Mouse (Mus musculus) myocyte (in vitro differentiated cells): Measurements from ENCODE around the gene Nr0b1. TPM values are rescaled to one million over a fixed set of nuclear protein-coding genes. Genes with fewer than 3 reads are reported as not detected.

Experiments
- H3K27me3 ChIP-seq: one replicate; pipeline ENCODE4 v1.6.1; 2011; ENCODE audit not compliant: control insufficient read depth, insufficient read depth, insufficient read length
- H3K36me3 ChIP-seq: one replicate; pipeline ENCODE4 v1.6.1; 2011; ENCODE audit not compliant: control insufficient read depth, insufficient read depth
- H3K4me2 ChIP-seq: one replicate; pipeline ENCODE4 v1.6.1; 2011; ENCODE audit warnings: low read depth, control low read depth
- H3K4me3 ChIP-seq: one replicate; pipeline ENCODE4 v1.5.1; 2011; ENCODE audit warnings: mild to moderate bottlenecking, control low read depth, moderate library complexity
- H3K79me2 ChIP-seq: one replicate; pipeline ENCODE4 v1.6.1; 2011; ENCODE audit not compliant: control insufficient read depth, insufficient read depth
- H3ac ChIP-seq: one replicate; pipeline ENCODE4 v1.6.1; 2011; ENCODE audit not compliant: control insufficient read depth, insufficient read length
- CEBPB ChIP-seq: IDR thresholded peaks from 2 replicates; pipeline ENCODE4 v1.6.1; 2011; ENCODE audit warnings: mild to moderate bottlenecking, moderate library complexity; ENCODE audit not compliant: poor library complexity, insufficient read depth, severe bottlenecking
- E2F4 ChIP-seq: IDR thresholded peaks from one replicate; pipeline ENCODE4 v1.6.1; 2011; ENCODE audit warnings: mild to moderate bottlenecking, control low read depth, moderate library complexity; ENCODE audit not compliant: insufficient read depth
- MAX ChIP-seq: IDR thresholded peaks from one replicate; pipeline ENCODE4 v1.6.1; 2011; ENCODE audit warnings: low read depth, mild to moderate bottlenecking, control low read depth
- MYOD1 ChIP-seq, 3 experiments: IDR thresholded peaks; one replicate each; pipeline ENCODE4 v1.6.1; 2011; ENCODE audit warnings: control low read depth in 2 of 3, low read depth in 2 of 3, mild to moderate bottlenecking in 2 of 3, moderate library complexity in 1 of 3; ENCODE audit not compliant: insufficient read length in 2 of 3, control insufficient read depth in 1 of 3
- MYOG ChIP-seq, 3 experiments: IDR thresholded peaks; one replicate each; pipeline ENCODE4 v1.6.1; 2011; ENCODE audit warnings: control low read depth in 2 of 3, low read depth in 2 of 3, mild to moderate bottlenecking in 2 of 3; ENCODE audit not compliant: insufficient read length in 2 of 3, control insufficient read depth in 1 of 3, insufficient read depth in 1 of 3
- POLR2A ChIP-seq: IDR thresholded peaks from one replicate; pipeline ENCODE4 v1.6.1; 2011; ENCODE audit warnings: low read depth, mild to moderate bottlenecking, control low read depth, moderate library complexity; ENCODE audit not compliant: insufficient read length
- POLR2AphosphoS2 ChIP-seq: IDR thresholded peaks from one replicate; pipeline ENCODE4 v1.6.1; 2011; ENCODE audit warnings: low read depth, control low read depth; ENCODE audit not compliant: insufficient read length
- REST ChIP-seq: IDR thresholded peaks from one replicate; pipeline ENCODE4 v1.6.1; 2011; ENCODE audit warnings: mild to moderate bottlenecking, control low read depth, moderate library complexity; ENCODE audit not compliant: insufficient read depth, insufficient read length
- SRF ChIP-seq: IDR thresholded peaks from one replicate; pipeline ENCODE4 v1.6.1; 2011; ENCODE audit warnings: low read depth; ENCODE audit not compliant: control insufficient read depth, insufficient read length
- TCF12 ChIP-seq: IDR thresholded peaks from one replicate; pipeline ENCODE4 v1.6.1; 2011; ENCODE audit warnings: mild to moderate bottlenecking, control low read depth; ENCODE audit not compliant: poor library complexity, insufficient read depth, severe bottlenecking
- TCF3 ChIP-seq: IDR thresholded peaks from one replicate; pipeline ENCODE4 v1.6.1; 2011; ENCODE audit warnings: low read depth, control low read depth; ENCODE audit not compliant: insufficient read length
- USF1 ChIP-seq: IDR thresholded peaks from one replicate; pipeline ENCODE4 v1.6.1; 2011; ENCODE audit warnings: low read depth, mild to moderate bottlenecking, control low read depth, moderate library complexity
- polyA plus RNA-seq: library from polyadenylated mRNA; unstranded; fragments of >200 nt; fragmentation: generic; extraction: Trizol; gene quantifications from one replicate; pipeline ENCODE4 v1.2.1, GENCODE M21; 2012; ENCODE audit warnings: missing spikeins

The Nr0b1 gene
- polyA plus RNA-seq: not detected

- H3K4me2 ChIP-seq: no peak within 1 kb of the TSS
- H3K79me2 ChIP-seq: no peaks in the 10 kb centered on the region
- TF ChIP-seq POLR2A (no peak), E2F4 (no peak), USF1 (no peak), MYOD1 (IDR thresholded peaks at IDR 0.05; ENCODE audit: control insufficient read depth in 1 of 3, insufficient read length in 2 of 3, low read depth in 2 of 3) (no peak), POLR2AphosphoS2 (no peak), SRF (no peak), CEBPB (no peak), MYOG (IDR thresholded peaks at IDR 0.05; ENCODE audit: control insufficient read depth in 1 of 3, insufficient read depth in 1 of 3, insufficient read length in 2 of 3, low read depth in 2 of 3) (no peak), TCF3 (no peak), MAX (no peak), TCF12 (no peak), REST (no peak)
- H3K27me3 ChIP-seq: no peaks in the 10 kb centered on the region
- no peaks in the 10 kb centered on the region for H3K36me3 ChIP-seq
- no peak within 1 kb of the TSS for H3ac ChIP-seq
- H3K4me3 ChIP-seq: no peak within 1 kb of the TSS
Measured at GRCm38 (mm10) chrX:86191614-86192419, at the start of gene Nr0b1. Nr0b1 (plus strand) TSS chrX:86191764.

- Histone ChIP-seq H3K4me2 (no peak overlapping the region), H3K27me3 (no peaks in the 10 kb centered on the region), H3ac (no peak overlapping the region), H3K4me3 (no peak overlapping the region), H3K36me3 (no peaks in the 10 kb centered on the region), H3K79me2 (no peaks in the 10 kb centered on the region)
- TF ChIP-seq REST (no peak), POLR2AphosphoS2 (no peak), MYOG (IDR thresholded peaks at IDR 0.05; ENCODE audit: control insufficient read depth in 1 of 3, insufficient read depth in 1 of 3, insufficient read length in 2 of 3, low read depth in 2 of 3) (no peak), MYOD1 (IDR thresholded peaks at IDR 0.05; ENCODE audit: control insufficient read depth in 1 of 3, insufficient read length in 2 of 3, low read depth in 2 of 3) (no peak), USF1 (no peak), POLR2A (no peak), CEBPB (no peak)
Measured at GRCm38 (mm10) chrX:86187250-86187649, 4.3 kb upstream of the Nr0b1 start.

- no peak overlapping the region for H3K4me2 ChIP-seq
- H3K27me3 ChIP-seq: no peaks in the 10 kb centered on the region
- TF ChIP-seq USF1: no peak
- TF ChIP-seq POLR2AphosphoS2: no peak
- no peak for TF ChIP-seq MYOG (IDR thresholded peaks at IDR 0.05; ENCODE audit: control insufficient read depth in 1 of 3, insufficient read depth in 1 of 3, insufficient read length in 2 of 3, low read depth in 2 of 3)
- no peak for TF ChIP-seq TCF3
- H3ac ChIP-seq: no peak overlapping the region
- no peaks in the 10 kb centered on the region for H3K79me2 ChIP-seq
- no peaks in the 10 kb centered on the region for H3K36me3 ChIP-seq
- H3K4me3 ChIP-seq: no peak overlapping the region
Measured at GRCm38 (mm10) chrX:86192420-86192994, 943 bp downstream of the Nr0b1 start.

GRCm38 (mm10) chrX:86193386-86193785 is 1.8 kb downstream of the Nr0b1 start:
- no peak overlapping the region for H3K4me3 ChIP-seq
- H3K27me3 ChIP-seq: no peaks in the 10 kb centered on the region
- H3ac ChIP-seq: no peak overlapping the region
- TF ChIP-seq CEBPB (no peak), POLR2AphosphoS2 (no peak), TCF3 (no peak), E2F4 (no peak), MYOD1 (IDR thresholded peaks at IDR 0.05; ENCODE audit: control insufficient read depth in 1 of 3, insufficient read length in 2 of 3, low read depth in 2 of 3) (no peak), REST (no peak)
- no peak overlapping the region for H3K4me2 ChIP-seq
- H3K36me3 ChIP-seq: no peaks in the 10 kb centered on the region
- H3K79me2 ChIP-seq: no peaks in the 10 kb centered on the region

- no peak overlapping the region for H3ac ChIP-seq
- no peaks in the 10 kb centered on the region for H3K27me3 ChIP-seq
- no peaks in the 10 kb centered on the region for H3K36me3 ChIP-seq
- no peak for TF ChIP-seq SRF
- no peak for TF ChIP-seq TCF3
- no peak for TF ChIP-seq POLR2A
- TF ChIP-seq MAX: no peak
- no peak for TF ChIP-seq TCF12
- TF ChIP-seq CEBPB: no peak
- no peak for TF ChIP-seq MYOD1 (IDR thresholded peaks at IDR 0.05; ENCODE audit: control insufficient read depth in 1 of 3, insufficient read length in 2 of 3, low read depth in 2 of 3)
- TF ChIP-seq E2F4: no peak
- TF ChIP-seq USF1: no peak
- no peak for TF ChIP-seq MYOG (IDR thresholded peaks at IDR 0.05; ENCODE audit: control insufficient read depth in 1 of 3, insufficient read depth in 1 of 3, insufficient read length in 2 of 3, low read depth in 2 of 3)
- no peak for TF ChIP-seq REST
- TF ChIP-seq POLR2AphosphoS2: no peak
- H3K4me3 ChIP-seq: no peak overlapping the region
- H3K4me2 ChIP-seq: no peak overlapping the region
- H3K79me2 ChIP-seq: no peaks in the 10 kb centered on the region
Measured at GRCm38 (mm10) chrX:86237246-86237645, 45.7 kb downstream of the Nr0b1 start.

Other genes starting within 250 kb of the Nr0b1 start
- gene Samt3, start 147.6 kb upstream of the Nr0b1 start, polyA plus RNA-seq: not detected
- 0.11 TPM for gene Mageb4, start 113.3 kb downstream of the Nr0b1 start, polyA plus RNA-seq